Mouse (Mus musculus): Measurements from ENCODE around the gene Ndufb7. TPM values are rescaled to one million over a fixed set of nuclear protein-coding genes. Genes with fewer than 3 reads are reported as not detected.

Ndufb7 gene
- total and polyA plus RNA-seq, 3 experiments = 144 to 331 (median 223) TPM

- no peak overlapping the region for H3K9ac ChIP-seq (ENCODE audit: insufficient read depth, low read depth)
- DNase-seq (ENCODE audit: extremely low read depth) = no peak
- no peak overlapping the region for H3K4me3 ChIP-seq (replicated peaks in 1 of 3; ENCODE audit: low read depth in 2 of 3, low read length in 2 of 3, poor library complexity in 1 of 3)
- in situ Hi-C loops (cut with MboI; ENCODE audit: low pct_ligation_motif_present, low pct_unique_long_range_greater_than_20kb, low sequenced_read_pairs) = no loop called here
- H3K27me3 ChIP-seq (replicated peaks) = peaks cover 4% of the 10 kb centered on the region
- no peak overlapping the region for H3K4me2 ChIP-seq (ENCODE audit: insufficient read depth, low read depth, poor library complexity, severe bottlenecking)
- H3K79me2 ChIP-seq (replicated peaks; ENCODE audit: control insufficient read depth, extremely low read depth, insufficient read depth, poor library complexity, severe bottlenecking) = no peaks in the 10 kb centered on the region
- TF ChIP-seq MEF2A (IDR thresholded peaks at IDR 0.05; ENCODE audit: borderline replicate concordance, low read depth, low read length) = no peak
- TF ChIP-seq TBP (conservative IDR thresholded peaks at IDR 0.05; ENCODE audit: low read depth, low read length) = no peak
- TF ChIP-seq MAZ (IDR thresholded peaks at IDR 0.05; ENCODE audit: low read depth, low read length) = no peak
- no peak for TF ChIP-seq PAX5 (IDR thresholded peaks at IDR 0.05; ENCODE audit: low read length)
- TF ChIP-seq ZC3H11A (IDR thresholded peaks at IDR 0.05; ENCODE audit: low read depth, low read length) = no peak
- no peak for TF ChIP-seq SIN3A (IDR thresholded peaks at IDR 0.05; ENCODE audit: low read length)
- TF ChIP-seq JUN (IDR thresholded peaks at IDR 0.05; ENCODE audit: insufficient read depth, low read depth, low read length) = no peak
- H3K27ac ChIP-seq (ENCODE audit: insufficient read depth, low read depth) = no peak overlapping the region
- H3K4me1 ChIP-seq (ENCODE audit: control insufficient read depth in 1 of 2, insufficient read depth in 2 of 2) = no peaks in the 10 kb centered on the region
- dilution Hi-C loops (cut with MboI; ENCODE audit: extremely low pct_ligation_motif_present, extremely low pct_unique_long_range_greater_than_20kb, low sequenced_read_pairs) = no loop called here
- no peaks in the 10 kb centered on the region for H3K9me3 ChIP-seq (replicated peaks; ENCODE audit: low read length)
- no peaks in the 10 kb centered on the region for H3K36me3 ChIP-seq (replicated peaks in 1 of 2; ENCODE audit: control insufficient read depth in 1 of 2, insufficient read depth in 1 of 2, low read length in 1 of 2)
Observed at GRCm38 (mm10) chr8:83521310-83521709, 45.2 kb upstream of the Ndufb7 start.

GRCm38 (mm10) chr8:83534802-83535201 is 31.7 kb upstream of the Ndufb7 start:
- no peak for DNase-seq (ENCODE audit: extremely low read depth)
- Histone ChIP-seq H3K27ac (ENCODE audit: insufficient read depth, low read depth) (no peak overlapping the region), H3K27me3 (replicated peaks) (peaks cover 27% of the 10 kb centered on the region), H3K79me2 (replicated peaks; ENCODE audit: control insufficient read depth, extremely low read depth, insufficient read depth, poor library complexity, severe bottlenecking) (no peaks in the 10 kb centered on the region), H3K4me2 (ENCODE audit: insufficient read depth, low read depth, poor library complexity, severe bottlenecking) (no peak overlapping the region), H3K9me3 (replicated peaks; ENCODE audit: low read length) (no peaks in the 10 kb centered on the region), H3K9ac (ENCODE audit: insufficient read depth, low read depth) (no peak overlapping the region), H3K4me3 (replicated peaks in 1 of 3; ENCODE audit: low read depth in 2 of 3, low read length in 2 of 3, poor library complexity in 1 of 3) (no peak overlapping the region), H3K36me3 (replicated peaks in 1 of 2; ENCODE audit: control insufficient read depth in 1 of 2, insufficient read depth in 1 of 2, low read length in 1 of 2) (no peaks in the 10 kb centered on the region), H3K4me1 (ENCODE audit: control insufficient read depth in 1 of 2, insufficient read depth in 2 of 2) (no peaks in the 10 kb centered on the region)
- TF ChIP-seq CTCF (conservative IDR thresholded peaks at IDR 0.05 in 1 of 2, IDR thresholded peaks at IDR 0.05 in 1 of 2; ENCODE audit: low read depth in 2 of 2, low read length in 2 of 2) = no peak
- in situ Hi-C loops (cut with MboI; ENCODE audit: low pct_ligation_motif_present, low pct_unique_long_range_greater_than_20kb, low sequenced_read_pairs) (no loop called here), dilution Hi-C loops (cut with MboI; ENCODE audit: extremely low pct_ligation_motif_present, extremely low pct_unique_long_range_greater_than_20kb, low sequenced_read_pairs) (no loop called here)

DNA sequence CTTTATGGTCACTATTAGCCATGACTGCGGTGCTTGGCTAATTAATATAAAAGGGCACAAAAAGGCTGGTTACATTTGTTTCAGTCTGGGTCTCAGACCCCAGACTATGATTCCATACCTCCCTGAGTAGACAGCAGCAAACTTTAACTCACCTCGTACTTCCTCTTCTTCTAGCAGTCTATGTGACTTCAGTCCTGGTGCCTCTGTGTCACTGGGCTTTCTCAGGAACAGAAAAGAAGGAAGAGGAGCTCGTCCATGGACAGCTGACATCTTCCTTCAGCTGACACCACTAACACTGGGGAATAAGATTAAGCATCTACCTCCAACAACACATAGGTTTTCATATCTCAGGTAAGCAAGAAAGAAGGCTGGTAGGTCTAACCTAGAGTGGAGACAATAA is 30.7 kb upstream of the Ndufb7 start, which contains the start of gene Olfr370:
Gene Olfr370 (plus strand): TSS at position 45 of the 400 bp plus-strand sequence.
- Histone ChIP-seq H3K27me3 (replicated peaks) (peaks cover 27% of the 10 kb centered on the region), H3K4me3 (replicated peaks in 1 of 3; ENCODE audit: low read depth in 2 of 3, low read length in 2 of 3, poor library complexity in 1 of 3) (no peak within 1 kb of the TSS), H3K36me3 (replicated peaks in 1 of 2; ENCODE audit: control insufficient read depth in 1 of 2, insufficient read depth in 1 of 2, low read length in 1 of 2) (no peaks in the 10 kb centered on the region), H3K4me2 (ENCODE audit: insufficient read depth, low read depth, poor library complexity, severe bottlenecking) (no peak within 1 kb of the TSS), H3K79me2 (replicated peaks; ENCODE audit: control insufficient read depth, extremely low read depth, insufficient read depth, poor library complexity, severe bottlenecking) (no peaks in the 10 kb centered on the region), H3K4me1 (ENCODE audit: control insufficient read depth in 1 of 2, insufficient read depth in 2 of 2) (no peaks in the 10 kb centered on the region), H3K9ac (ENCODE audit: insufficient read depth, low read depth) (no peak within 1 kb of the TSS), H3K27ac (ENCODE audit: insufficient read depth, low read depth) (no peak within 1 kb of the TSS), H3K9me3 (replicated peaks; ENCODE audit: low read length) (no peaks in the 10 kb centered on the region)
- in situ Hi-C loops (cut with MboI; ENCODE audit: low pct_ligation_motif_present, low pct_unique_long_range_greater_than_20kb, low sequenced_read_pairs) (no loop called here), dilution Hi-C loops (cut with MboI; ENCODE audit: extremely low pct_ligation_motif_present, extremely low pct_unique_long_range_greater_than_20kb, low sequenced_read_pairs) (no loop called here)
- TF ChIP-seq ZMIZ1 (IDR thresholded peaks at IDR 0.05; ENCODE audit: low read depth, low read length) (no peak), TBP (conservative IDR thresholded peaks at IDR 0.05; ENCODE audit: low read depth, low read length) (no peak), CHD1 (IDR thresholded peaks at IDR 0.05; ENCODE audit: low read depth, low read length) (no peak), TCF12 (IDR thresholded peaks at IDR 0.05; ENCODE audit: low read depth, low read length) (no peak), CTCF (conservative IDR thresholded peaks at IDR 0.05 in 1 of 2, IDR thresholded peaks at IDR 0.05 in 1 of 2; ENCODE audit: low read depth in 2 of 2, low read length in 2 of 2) (no peak), NRF1 (IDR thresholded peaks at IDR 0.05; ENCODE audit: low read depth, low read length) (no peak), ELF1 (IDR thresholded peaks at IDR 0.05; ENCODE audit: low read depth, low read length) (no peak), PAX5 (IDR thresholded peaks at IDR 0.05; ENCODE audit: low read length) (no peak), KAT2A (IDR thresholded peaks at IDR 0.05; ENCODE audit: insufficient replicate concordance, low read length) (no peak), MAZ (IDR thresholded peaks at IDR 0.05; ENCODE audit: low read depth, low read length) (no peak), E2F4 (IDR thresholded peaks at IDR 0.05; ENCODE audit: insufficient replicate concordance, low read depth, low read length) (no peak), CHD2 (IDR thresholded peaks at IDR 0.05; ENCODE audit: low read length) (no peak)
- no peak for DNase-seq (ENCODE audit: extremely low read depth)

Measured in CH12.LX (cell line).